Mouse (Mus musculus): ENCODE measurements around the gene Cryba2. TPM values are rescaled to one million over a fixed set of nuclear protein-coding genes. Genes with fewer than 3 reads are reported as not detected.
A peak's percentile ranks its signal among the peaks of the same experiment; 100 is the strongest.

Gene Cryba2
- polyA plus RNA-seq, 1 experiment: not detected

- Histone ChIP-seq H3ac (ENCODE audit: control insufficient read depth, insufficient read length) (no peak overlapping the region), H3K36me3 (ENCODE audit: control insufficient read depth, insufficient read depth) (no peaks in the 10 kb centered on the region), H3K4me3 (no peak overlapping the region), H3K4me2 (ENCODE audit: low read depth) (no peak overlapping the region), H3K79me2 (ENCODE audit: control insufficient read depth, insufficient read depth) (no peaks in the 10 kb centered on the region), H3K27me3 (ENCODE audit: control insufficient read depth, insufficient read depth, insufficient read length) (peaks cover 69% of the 10 kb centered on the region)
- TF ChIP-seq MYOG (IDR thresholded peaks at IDR 0.05; ENCODE audit: control insufficient read depth in 1 of 3, insufficient read depth in 1 of 3, insufficient read length in 2 of 3, low read depth in 2 of 3) (no peak), CEBPB (IDR thresholded peaks at IDR 0.05; ENCODE audit: insufficient read depth, poor library complexity, severe bottlenecking) (no peak), TCF12 (IDR thresholded peaks at IDR 0.05; ENCODE audit: insufficient read depth, poor library complexity, severe bottlenecking) (no peak), E2F4 (IDR thresholded peaks at IDR 0.05; ENCODE audit: insufficient read depth) (no peak), POLR2AphosphoS2 (IDR thresholded peaks at IDR 0.05; ENCODE audit: insufficient read length, low read depth) (no peak), SRF (IDR thresholded peaks at IDR 0.05; ENCODE audit: control insufficient read depth, insufficient read length, low read depth) (no peak), TCF3 (IDR thresholded peaks at IDR 0.05; ENCODE audit: insufficient read length, low read depth) (no peak), REST (IDR thresholded peaks at IDR 0.05; ENCODE audit: insufficient read depth, insufficient read length) (no peak), POLR2A (IDR thresholded peaks at IDR 0.05; ENCODE audit: insufficient read length, low read depth) (no peak), MAX (IDR thresholded peaks at IDR 0.05; ENCODE audit: low read depth) (no peak), MYOD1 (IDR thresholded peaks at IDR 0.05; ENCODE audit: control insufficient read depth in 1 of 3, insufficient read length in 2 of 3, low read depth in 2 of 3) (no peak), USF1 (IDR thresholded peaks at IDR 0.05; ENCODE audit: low read depth) (no peak)
These were observed 36.2 kb downstream of the Cryba2 start for GRCm38 (mm10) chr1:74856791-74857190.

- Histone ChIP-seq H3K36me3 (ENCODE audit: control insufficient read depth, insufficient read depth) (no peaks in the 10 kb centered on the region), H3K79me2 (ENCODE audit: control insufficient read depth, insufficient read depth) (no peaks in the 10 kb centered on the region), H3K27me3 (ENCODE audit: control insufficient read depth, insufficient read depth, insufficient read length) (peaks cover 73% of the 10 kb centered on the region), H3ac (ENCODE audit: control insufficient read depth, insufficient read length) (no peak overlapping the region), H3K4me2 (ENCODE audit: low read depth) (no peak overlapping the region), H3K4me3 (no peak overlapping the region)
- no peak for TF ChIP-seq SRF (IDR thresholded peaks at IDR 0.05; ENCODE audit: control insufficient read depth, insufficient read length, low read depth)
- no peak for TF ChIP-seq MAX (IDR thresholded peaks at IDR 0.05; ENCODE audit: low read depth)
- no peak for TF ChIP-seq CEBPB (IDR thresholded peaks at IDR 0.05; ENCODE audit: insufficient read depth, poor library complexity, severe bottlenecking)
- no peak for TF ChIP-seq TCF12 (IDR thresholded peaks at IDR 0.05; ENCODE audit: insufficient read depth, poor library complexity, severe bottlenecking)
- no peak for TF ChIP-seq TCF3 (IDR thresholded peaks at IDR 0.05; ENCODE audit: insufficient read length, low read depth)
These were observed 36.6 kb downstream of the Cryba2 start for GRCm38 (mm10) chr1:74856439-74856720.

- Histone ChIP-seq H3K4me2 (ENCODE audit: low read depth) (no peak overlapping the region), H3ac (ENCODE audit: control insufficient read depth, insufficient read length) (no peak overlapping the region), H3K79me2 (ENCODE audit: control insufficient read depth, insufficient read depth) (no peaks in the 10 kb centered on the region), H3K27me3 (ENCODE audit: control insufficient read depth, insufficient read depth, insufficient read length) (peaks cover 78% of the 10 kb centered on the region), H3K4me3 (no peak overlapping the region), H3K36me3 (ENCODE audit: control insufficient read depth, insufficient read depth) (no peaks in the 10 kb centered on the region)
- TF ChIP-seq MYOD1 (IDR thresholded peaks at IDR 0.05; ENCODE audit: control insufficient read depth in 1 of 3, insufficient read length in 2 of 3, low read depth in 2 of 3): peak in 1 of 3 experiments; percentile 1
- TF ChIP-seq USF1 (IDR thresholded peaks at IDR 0.05; ENCODE audit: low read depth): no peak
These were observed 37.1 kb downstream of the Cryba2 start for GRCm38 (mm10) chr1:74855651-74856438.

- Histone ChIP-seq H3ac (ENCODE audit: control insufficient read depth, insufficient read length) (no peak overlapping the region), H3K36me3 (ENCODE audit: control insufficient read depth, insufficient read depth) (no peaks in the 10 kb centered on the region), H3K4me2 (ENCODE audit: low read depth) (peak overlapping the region; percentile 49), H3K4me3 (no peak overlapping the region), H3K79me2 (ENCODE audit: control insufficient read depth, insufficient read depth) (no peaks in the 10 kb centered on the region), H3K27me3 (ENCODE audit: control insufficient read depth, insufficient read depth, insufficient read length) (peaks cover 85% of the 10 kb centered on the region)
- TF ChIP-seq MAX (IDR thresholded peaks at IDR 0.05; ENCODE audit: low read depth) (no peak), POLR2A (IDR thresholded peaks at IDR 0.05; ENCODE audit: insufficient read length, low read depth) (no peak), CEBPB (IDR thresholded peaks at IDR 0.05; ENCODE audit: insufficient read depth, poor library complexity, severe bottlenecking) (no peak), POLR2AphosphoS2 (IDR thresholded peaks at IDR 0.05; ENCODE audit: insufficient read length, low read depth) (no peak), SRF (IDR thresholded peaks at IDR 0.05; ENCODE audit: control insufficient read depth, insufficient read length, low read depth) (no peak)
These were observed 37.8 kb downstream of the Cryba2 start for GRCm38 (mm10) chr1:74855156-74855555.

GRCm38 (mm10) chr1:74854306-74855056 is 38.5 kb downstream of the Cryba2 start, which contains the start of gene Cdk5r2:
Gene Cdk5r2, plus strand, starts transcription at chr1:74854934.
- TF ChIP-seq USF1 (IDR thresholded peaks at IDR 0.05; ENCODE audit: low read depth) (no peak), E2F4 (IDR thresholded peaks at IDR 0.05; ENCODE audit: insufficient read depth) (no peak), CEBPB (IDR thresholded peaks at IDR 0.05; ENCODE audit: insufficient read depth, poor library complexity, severe bottlenecking) (no peak), POLR2A (IDR thresholded peaks at IDR 0.05; ENCODE audit: insufficient read length, low read depth) (no peak), POLR2AphosphoS2 (IDR thresholded peaks at IDR 0.05; ENCODE audit: insufficient read length, low read depth) (no peak), MYOD1 (IDR thresholded peaks at IDR 0.05; ENCODE audit: control insufficient read depth in 1 of 3, insufficient read length in 2 of 3, low read depth in 2 of 3) (peak in 2 of 3 experiments; percentile 53 to 71), MYOG (IDR thresholded peaks at IDR 0.05; ENCODE audit: control insufficient read depth in 1 of 3, insufficient read depth in 1 of 3, insufficient read length in 2 of 3, low read depth in 2 of 3) (peak in 2 of 3 experiments; percentile 47 to 58)
- Histone ChIP-seq H3K4me2 (ENCODE audit: low read depth) (peak within 1 kb of the TSS; percentile 49), H3ac (ENCODE audit: control insufficient read depth, insufficient read length) (no peak within 1 kb of the TSS), H3K4me3 (no peak within 1 kb of the TSS), H3K27me3 (ENCODE audit: control insufficient read depth, insufficient read depth, insufficient read length) (peaks cover 87% of the 10 kb centered on the region), H3K79me2 (ENCODE audit: control insufficient read depth, insufficient read depth) (no peaks in the 10 kb centered on the region), H3K36me3 (ENCODE audit: control insufficient read depth, insufficient read depth) (no peaks in the 10 kb centered on the region)

Measured in myocyte (in vitro differentiated cells).